Mouse (Mus musculus) heart, embryonic 14.5 days (tissue): ENCODE measurements around the gene Ccdc194. TPM values are rescaled to one million over a fixed set of nuclear protein-coding genes. Genes with fewer than 3 reads are reported as not detected.

ENCODE experiments used
- ATAC-seq: fragments of 200-750 bp; cut with Nextera tagmentation; 2 replicates; pipeline ENCODE4 v1.8.0; 2017; ENCODE audit warnings: low read depth, moderate TSS enrichment; ENCODE audit not compliant: insufficient number of reproducible peaks, insufficient read depth, low FRiP score
- H3K27ac ChIP-seq, 2 experiments: fragments of 200-500 bp in 1 of 2; fragments of 300-500 bp in 1 of 2; sonication (generic) in 1 of 2; replicated peaks in 1 of 2; 2 replicates each; pipeline ENCODE4 v1.5.1; 2012 to 2014; ENCODE audit warnings: low read depth in 2 of 2, low read length in 2 of 2, control low read depth in 1 of 2, mild to moderate bottlenecking in 1 of 2, mixed read lengths in 1 of 2; ENCODE audit not compliant: control insufficient read depth in 1 of 2, insufficient read depth in 1 of 2
- H3K27me3 ChIP-seq: fragments of 300-500 bp; sonication (generic); 2 replicates; pipeline ENCODE4 v1.6.1; 2014; ENCODE audit warnings: mild to moderate bottlenecking, low read length, control low read depth; ENCODE audit not compliant: control insufficient read depth, insufficient read depth
- H3K36me3 ChIP-seq: fragments of 300-500 bp; sonication (generic); 2 replicates; pipeline ENCODE4 v1.6.1; 2014; ENCODE audit warnings: mild to moderate bottlenecking, control low read depth, low read length, mixed read lengths; ENCODE audit not compliant: control insufficient read depth, insufficient read depth
- H3K4me1 ChIP-seq, 2 experiments: fragments of 200-500 bp in 1 of 2; fragments of 300-500 bp in 1 of 2; sonication (generic) in 1 of 2; 2 replicates each; pipeline ENCODE4 v1.6.1; 2012 to 2014; ENCODE audit warnings: low read length in 2 of 2, control low read depth in 1 of 2, mixed read lengths in 1 of 2; ENCODE audit not compliant: control insufficient read depth in 2 of 2, insufficient read depth in 2 of 2
- H3K4me2 ChIP-seq: fragments of 300-500 bp; sonication (generic); 2 replicates; pipeline ENCODE4 v1.6.1; 2014; ENCODE audit warnings: mild to moderate bottlenecking, low read length
- H3K4me3 ChIP-seq, 2 experiments: fragments of 200-500 bp in 1 of 2; fragments of 300-500 bp in 1 of 2; sonication (generic) in 1 of 2; 2 replicates each; pipeline ENCODE4 v1.5.1; 2012 to 2014; ENCODE audit warnings: low read length in 2 of 2, mild to moderate bottlenecking in 2 of 2, control low read depth in 1 of 2, low read depth in 1 of 2, moderate library complexity in 1 of 2; ENCODE audit not compliant: control insufficient read depth in 1 of 2, insufficient read depth in 1 of 2
- H3K9ac ChIP-seq: fragments of 300-500 bp; sonication (generic); 2 replicates; pipeline ENCODE4 v1.6.1; 2014; ENCODE audit warnings: mild to moderate bottlenecking, low read length
- H3K9me3 ChIP-seq: fragments of 300-500 bp; sonication (generic); 2 replicates; pipeline ENCODE4 v1.6.1; 2016; ENCODE audit warnings: low read length, control low read depth; ENCODE audit not compliant: control insufficient read depth
- WGBS: fragments of 180-500 bp; shearing (Covaris S2); extraction: QIAGEN DNeasy Blood & Tissue Kit; methylation state at CpG from one replicate; pipeline ENCODE4 v1.1.7; 2014; 5-methylcytosine and 5-hydroxymethylcytosine counted together
- polyA plus RNA-seq: library from polyadenylated mRNA; unstranded; fragments of >200 nt; fragmentation: Nextera tagmentation; extraction: Ambion mirVana; gene quantifications from 2 replicates; pipeline ENCODE4 v1.2.1, GENCODE M21; 2014

Gene Ccdc194
- polyA plus RNA-seq, 1 experiment from 2014 or later = 0.35 TPM

GRCm38 (mm10) chr8:71552770-71553169 is 27.3 kb upstream of the Ccdc194 start:
- Histone ChIP-seq H3K4me2 (no peak overlapping the region), H3K9me3 (no peaks in the 10 kb centered on the region), H3K9ac (no peak overlapping the region), H3K27me3 (peaks cover 23% of the 10 kb centered on the region), H3K36me3 (peaks cover 11% of the 10 kb centered on the region), H3K4me3 (no peak overlapping the region), H3K4me1 (peaks cover 0 to 9% of the 10 kb centered on the region in 2 experiments; a peak in 2 of 4 replicates), H3K27ac (no peak overlapping the region)
- WGBS = 55% methylated on average over 6 of the region's 6 CpGs
- no peak for ATAC-seq

- Histone ChIP-seq H3K27me3 (peaks cover 4% of the 10 kb centered on the region; the same call in 1 of the 2 replicates), H3K9ac (no peak overlapping the region), H3K36me3 (peaks cover 29% of the 10 kb centered on the region), H3K27ac (no peak overlapping the region), H3K4me3 (no peak overlapping the region), H3K4me2 (no peak overlapping the region), H3K4me1 (peaks cover 0 to 9% of the 10 kb centered on the region in 2 experiments; a peak in 2 of 4 replicates), H3K9me3 (no peaks in the 10 kb centered on the region)
- WGBS = 60% methylated on average over 7 of the region's 7 CpGs
- ATAC-seq = no peak
Observed at GRCm38 (mm10) chr8:71550754-71551153, 25.2 kb upstream of the Ccdc194 start.

GRCm38 (mm10) chr8:71547590-71547989 is 22.1 kb upstream of the Ccdc194 start:
- Histone ChIP-seq H3K27me3 (no peaks in the 10 kb centered on the region), H3K27ac (no peak overlapping the region), H3K36me3 (peaks cover 34% of the 10 kb centered on the region), H3K4me3 (no peak overlapping the region), H3K9me3 (no peaks in the 10 kb centered on the region), H3K9ac (no peak overlapping the region), H3K4me2 (no peak overlapping the region), H3K4me1 (peaks cover 5 to 6% of the 10 kb centered on the region in 2 experiments; a peak in 3 of 4 replicates)
- 80% methylated on average over 7 of the region's 7 CpGs for WGBS
- no peak for ATAC-seq

- Histone ChIP-seq H3K36me3 (peaks cover 34% of the 10 kb centered on the region), H3K4me1 (peaks cover 2 to 6% of the 10 kb centered on the region in 2 experiments; a peak in 2 of 4 replicates), H3K27me3 (no peaks in the 10 kb centered on the region), H3K4me3 (no peak overlapping the region), H3K27ac (no peak overlapping the region), H3K9ac (no peak overlapping the region), H3K9me3 (no peaks in the 10 kb centered on the region), H3K4me2 (no peak overlapping the region)
- 87% methylated on average over 11 of the region's 11 CpGs for WGBS
- ATAC-seq = no peak
Observed at GRCm38 (mm10) chr8:71545053-71545452, 19.5 kb upstream of the Ccdc194 start.

- Histone ChIP-seq H3K36me3 (peaks cover 33% of the 10 kb centered on the region), H3K4me2 (peak overlapping the region; percentile 85), H3K4me1 (peaks cover 2 to 6% of the 10 kb centered on the region in 2 experiments; a peak in 2 of 4 replicates), H3K27ac (no peak overlapping the region), H3K27me3 (no peaks in the 10 kb centered on the region), H3K9ac (peak overlapping the region; percentile 80; the same call in 1 of the 2 replicates), H3K4me3 (peak overlapping the region; percentile 69 to 89; a peak in 2 of 4 replicates), H3K9me3 (no peaks in the 10 kb centered on the region)
- ATAC-seq = no peak
- WGBS = 84% methylated on average over 9 of the region's 9 CpGs
Observed at GRCm38 (mm10) chr8:71543755-71544154, 18.2 kb upstream of the Ccdc194 start.

GRCm38 (mm10) chr8:71542632-71543343 is 17.3 kb upstream of the Ccdc194 start, which contains the start of gene Mvb12a:
Gene Mvb12a (plus strand): TSS chr8:71542922.
- Histone ChIP-seq H3K9ac (peak within 1 kb of the TSS; percentile 80), H3K27me3 (no peaks in the 10 kb centered on the region), H3K4me1 (peaks cover 5 to 6% of the 10 kb centered on the region in 2 experiments; a peak in 2 of 4 replicates), H3K27ac (peak within 1 kb of the TSS; percentile 47 to 57; a peak in 3 of 4 replicates), H3K9me3 (no peaks in the 10 kb centered on the region), H3K4me3 (peak within 1 kb of the TSS; percentile 69 to 89), H3K36me3 (peaks cover 23% of the 10 kb centered on the region), H3K4me2 (peak within 1 kb of the TSS; percentile 85)
- WGBS = under 1% methylated on average over 51 of the region's 55 CpGs
- peak; percentile 90 for ATAC-seq

- Histone ChIP-seq H3K4me1 (peaks cover 0 to 5% of the 10 kb centered on the region in 2 experiments; a peak in 3 of 4 replicates), H3K4me3 (peak within 1 kb of the TSS; percentile 50 to 57), H3K9ac (peak within 1 kb of the TSS; percentile 69), H3K27me3 (no peaks in the 10 kb centered on the region), H3K27ac (peak within 1 kb of the TSS; percentile 58 to 72), H3K36me3 (no peaks in the 10 kb centered on the region), H3K4me2 (peak within 1 kb of the TSS; percentile 80), H3K9me3 (no peaks in the 10 kb centered on the region)
- peak; percentile 84 for ATAC-seq
- WGBS = 3% methylated on average over 37 of the region's 37 CpGs
Observed at GRCm38 (mm10) chr8:71537028-71537867, 11.7 kb upstream of the Ccdc194 start, which contains the start of gene Bst2. Gene Bst2 (minus strand): TSS chr8:71537456.
